Mouse (Mus musculus): ENCODE data around the gene Ube3a. TPM values are rescaled to one million over a fixed set of nuclear protein-coding genes. Genes with fewer than 3 reads are reported as not detected.

Ube3a gene
- 100 to 1,000 TPM; 134 to 164 TPM for polyA plus RNA-seq (2017; shearing (Covaris generic))

DNA sequence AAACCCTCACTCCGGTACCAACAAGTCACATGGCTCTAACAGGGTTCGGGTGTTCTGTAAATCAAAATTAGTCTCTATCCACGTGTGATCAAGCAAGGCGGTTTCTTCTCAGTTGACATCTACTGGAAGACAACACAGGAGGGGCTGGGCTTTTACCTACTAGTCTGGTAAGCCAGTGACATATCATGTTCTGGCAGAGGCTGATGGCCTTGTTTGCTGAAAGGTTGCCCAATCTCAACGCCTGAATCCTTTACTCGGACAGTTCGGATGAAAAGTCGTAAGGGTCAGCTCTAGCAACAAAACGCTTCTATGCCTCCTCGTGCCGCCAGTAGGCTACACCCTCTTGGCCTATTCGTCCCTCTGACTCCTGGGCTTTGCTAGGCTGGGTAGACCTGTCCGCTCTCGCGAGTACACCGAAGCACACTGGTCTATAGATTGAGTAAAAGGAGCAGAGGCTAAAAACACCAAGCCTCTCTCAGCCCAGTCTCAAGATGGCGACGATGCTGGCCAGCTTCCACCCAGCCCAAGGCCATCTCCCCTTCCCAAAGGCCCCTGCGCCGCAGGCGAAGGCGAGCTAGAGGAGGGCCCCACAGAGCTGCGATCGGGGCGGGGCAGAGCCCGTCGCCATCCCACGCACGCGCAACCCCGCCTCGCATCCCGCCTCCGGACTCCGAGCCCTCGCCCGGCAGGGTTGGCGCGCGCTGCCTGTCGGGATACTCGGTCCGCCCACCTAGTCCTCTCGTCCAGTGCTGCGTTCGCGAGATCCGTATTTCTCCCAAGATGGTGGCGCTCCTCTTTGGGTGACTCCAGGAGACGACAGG is at the start of gene Ube3a:
Gene Ube3a, plus strand, starts transcription at position 706 of the 821 bp plus-strand sequence.

Measured in inflammation-experienced regulatory T-cells (primary cell).